Mouse (Mus musculus) heart, postnatal 0 days (tissue): ENCODE results near the gene Zfp429.

Experiments used
- CTCF ChIP-seq: IDR thresholded peaks from 2 replicates; pipeline ENCODE4 v1.5.1; 2016; ENCODE audit warnings: antibody characterized with exemption, control low read depth, low read depth
- EP300 ChIP-seq: IDR thresholded peaks from 2 replicates; pipeline ENCODE4 v1.6.1; 2016; ENCODE audit warnings: antibody characterized with exemption, low read depth

- TF ChIP-seq CTCF (no peak), EP300 (no peak)
Observed at GRCm38 (mm10) chr13:67421207-67421857, 21.7 kb upstream of the Zfp429 start, which contains the start of gene Zfp459.
